Mouse (Mus musculus): ENCODE measurements at regions not wholly inside any gene's neighbourhood (a gene's known extent, or its start where the extent isn't known, plus 50 kb on each side); places are given as distances from the start of the nearest gene placed in this dataset.

GRCm38 (mm10) chr19:57541693-57542314 lies 69.0 kb upstream of the Atrnl1 start:
- no peak for DNase-seq (ENCODE audit: low spot score in 2 of 2)

GRCm38 (mm10) chr19:57542506-57542905 lies 68.3 kb upstream of the Atrnl1 start:
- no peak for DNase-seq (ENCODE audit: low spot score in 2 of 2)

- DNase-seq (ENCODE audit: low spot score in 2 of 2) = peak in 1 of 2 experiments; percentile 9
Measured at GRCm38 (mm10) chr19:57543681-57544214, 67.1 kb upstream of the Atrnl1 start.

- DNase-seq (ENCODE audit: low spot score in 2 of 2) = no peak
Measured at GRCm38 (mm10) chr19:57544229-57544879, 66.5 kb upstream of the Atrnl1 start.

GRCm38 (mm10) chr19:57545071-57545470 lies 65.8 kb upstream of the Atrnl1 start:
- DNase-seq (ENCODE audit: low spot score in 2 of 2) = no peak

GRCm38 (mm10) chr19:57546039-57546438 lies 64.8 kb upstream of the Atrnl1 start:
- peak; percentile 38 to 41 for DNase-seq (ENCODE audit: low spot score in 2 of 2)

- no peak for DNase-seq (ENCODE audit: low spot score in 2 of 2)
Measured at GRCm38 (mm10) chr19:57546519-57546918, 64.3 kb upstream of the Atrnl1 start.

GRCm38 (mm10) chr19:57548093-57548492 lies 62.7 kb upstream of the Atrnl1 start:
- DNase-seq (ENCODE audit: low spot score in 2 of 2) = no peak

- DNase-seq (ENCODE audit: low spot score in 2 of 2) = no peak
Measured at GRCm38 (mm10) chr19:57548661-57549060, 62.2 kb upstream of the Atrnl1 start.

GRCm38 (mm10) chr19:57552964-57553740 lies 57.7 kb upstream of the Atrnl1 start:
- no peak for DNase-seq (ENCODE audit: low spot score in 2 of 2)

- no peak for DNase-seq (ENCODE audit: low spot score in 2 of 2)
Measured at GRCm38 (mm10) chr19:57554086-57554485, 56.7 kb upstream of the Atrnl1 start.

- DNase-seq (ENCODE audit: low spot score in 2 of 2) = no peak
Measured at GRCm38 (mm10) chr19:57555313-57555712, 55.5 kb upstream of the Atrnl1 start.

- no peak for DNase-seq (ENCODE audit: low spot score in 2 of 2)
Measured at GRCm38 (mm10) chr19:57558420-57558967, 52.3 kb upstream of the Atrnl1 start.

- no peak for DNase-seq (ENCODE audit: low spot score in 2 of 2)
Measured at GRCm38 (mm10) chr19:57560757-57561156, 50.1 kb upstream of the Atrnl1 start.

Measured in urinary bladder, postnatal 36 days (tissue).